Mouse (Mus musculus) heart, embryonic 13.5 days (tissue): ENCODE results near the gene Slc6a12. TPM values are rescaled to one million over a fixed set of nuclear protein-coding genes. Genes with fewer than 3 reads are reported as not detected.
A peak's percentile ranks its signal among the peaks of the same experiment; 100 is the strongest.

ENCODE experiments used
- ATAC-seq: fragments of 200-750 bp; cut with Nextera tagmentation; 2 replicates; pipeline ENCODE4 v1.8.0; 2017; ENCODE audit warnings: moderate TSS enrichment; ENCODE audit not compliant: insufficient number of reproducible peaks, low FRiP score, low TSS enrichment; ENCODE audit errors: extremely low read depth
- H3K27ac ChIP-seq: fragments of 300-500 bp; sonication (generic); replicated peaks from 2 replicates; pipeline ENCODE4 v1.5.1; 2015; ENCODE audit warnings: moderate library complexity, mild to moderate bottlenecking, inconsistent platforms
- H3K27me3 ChIP-seq: fragments of 300-500 bp; sonication (generic); replicated peaks from 2 replicates; pipeline ENCODE4 v1.6.1; 2015; ENCODE audit warnings: mild to moderate bottlenecking, inconsistent platforms
- H3K36me3 ChIP-seq: fragments of 300-500 bp; sonication (generic); 2 replicates; pipeline ENCODE4 v1.6.1; 2015; ENCODE audit warnings: mild to moderate bottlenecking, inconsistent platforms
- H3K4me1 ChIP-seq: fragments of 300-500 bp; sonication (generic); 2 replicates; pipeline ENCODE4 v1.6.1; 2015; ENCODE audit warnings: inconsistent platforms
- H3K4me2 ChIP-seq: fragments of 300-500 bp; sonication (generic); 2 replicates; pipeline ENCODE4 v1.6.1; 2015; ENCODE audit warnings: inconsistent platforms, mild to moderate bottlenecking, moderate library complexity
- H3K4me3 ChIP-seq: fragments of 300-500 bp; sonication (generic); 2 replicates; pipeline ENCODE4 v1.5.1; 2015; ENCODE audit warnings: moderate library complexity, mild to moderate bottlenecking, inconsistent platforms
- H3K9ac ChIP-seq: fragments of 300-500 bp; sonication (generic); 2 replicates; pipeline ENCODE4 v1.6.1; 2015; ENCODE audit warnings: inconsistent platforms, mild to moderate bottlenecking, moderate library complexity
- H3K9me3 ChIP-seq: fragments of 300-500 bp; sonication (generic); 2 replicates; pipeline ENCODE4 v1.6.1; 2016; ENCODE audit warnings: inconsistent platforms
- WGBS: fragments of 180-500 bp; shearing (Covaris S2); methylation state at CpG from one replicate; pipeline ENCODE4 v1.1.7; 2015; ENCODE audit warnings: mixed read lengths; 5-methylcytosine and 5-hydroxymethylcytosine counted together
- polyA plus RNA-seq: library from polyadenylated mRNA; unstranded; fragments of >200 nt; fragmentation: Nextera tagmentation; extraction: Ambion mirVana; gene quantifications from 2 replicates; pipeline ENCODE4 v1.2.1, GENCODE M21; 2015

Gene Slc6a12
- 0.37 TPM in 1 of 2 replicates, not detected in the other for polyA plus RNA-seq

- Histone ChIP-seq H3K4me1 (no peaks in the 10 kb centered on the region), H3K9me3 (no peaks in the 10 kb centered on the region), H3K9ac (no peak within 1 kb of the TSS), H3K4me2 (no peak within 1 kb of the TSS), H3K27ac (no peak within 1 kb of the TSS), H3K4me3 (no peak within 1 kb of the TSS), H3K27me3 (peaks cover 52% of the 10 kb centered on the region), H3K36me3 (no peaks in the 10 kb centered on the region)
- no peak for ATAC-seq
- WGBS, result 69% methylated on average over 15 of the region's 15 CpGs
These were observed at the start of gene Slc6a12 for GRCm38 (mm10) chr6:121343026-121343770. TSS of gene Slc6a12 (plus strand) at chr6:121343076.

GRCm38 (mm10) chr6:121299317-121299716 lies 43.6 kb upstream of the Slc6a12 start:
- H3K9ac ChIP-seq, result no peak overlapping the region
- ATAC-seq, result no peak
- no peak overlapping the region for H3K4me3 ChIP-seq
- H3K9me3 ChIP-seq, result no peaks in the 10 kb centered on the region
- H3K4me1 ChIP-seq, result peaks cover 26% of the 10 kb centered on the region
- 41% methylated on average over 7 of the region's 7 CpGs for WGBS
- H3K27me3 ChIP-seq, result peaks cover 5% of the 10 kb centered on the region; the same call in 1 of the 2 replicates
- H3K27ac ChIP-seq, result 0 out of 2 replicates have a peak overlapping the region, but pooled peaks have one; percentile 34
- H3K4me2 ChIP-seq, result peak overlapping the region; percentile 63
- no peaks in the 10 kb centered on the region for H3K36me3 ChIP-seq

- H3K36me3 ChIP-seq, result no peaks in the 10 kb centered on the region
- peak within 1 kb of the TSS; percentile 20; the same call in 1 of the 2 replicates for H3K9ac ChIP-seq
- peak within 1 kb of the TSS; percentile 63 for H3K4me2 ChIP-seq
- H3K27ac ChIP-seq, result peak within 1 kb of the TSS; percentile 34; the same call in 1 of the 2 replicates
- peak; percentile 34; the same call in 1 of the 2 replicates for ATAC-seq
- H3K27me3 ChIP-seq, result peaks cover 5% of the 10 kb centered on the region; the same call in 1 of the 2 replicates
- H3K4me3 ChIP-seq, result peak within 1 kb of the TSS; percentile 37
- H3K9me3 ChIP-seq, result no peaks in the 10 kb centered on the region
- WGBS, result 0% methylated on average over 11 of the region's 11 CpGs
- peaks cover 26% of the 10 kb centered on the region for H3K4me1 ChIP-seq
These were observed 42.9 kb upstream of the Slc6a12 start, which contains the start of gene Slc6a13 for GRCm38 (mm10) chr6:121299954-121300353. TSS of gene Slc6a13 (plus strand) at chr6:121300227.

- Histone ChIP-seq H3K27me3 (peaks cover 5% of the 10 kb centered on the region; the same call in 1 of the 2 replicates), H3K9me3 (no peaks in the 10 kb centered on the region), H3K36me3 (no peaks in the 10 kb centered on the region), H3K4me1 (peaks cover 26% of the 10 kb centered on the region), H3K4me2 (peak overlapping the region; percentile 63), H3K27ac (peak overlapping the region; percentile 26; the same call in 1 of the 2 replicates), H3K9ac (peak overlapping the region; percentile 20; the same call in 1 of the 2 replicates), H3K4me3 (peak overlapping the region; percentile 37)
- WGBS, result 40% methylated on average over 9 of the region's 9 CpGs
- no peak for ATAC-seq
These were observed 42.4 kb upstream of the Slc6a12 start for GRCm38 (mm10) chr6:121300504-121300903.

GRCm38 (mm10) chr6:121303466-121304220 lies 39.2 kb upstream of the Slc6a12 start:
- Histone ChIP-seq H3K27ac (no peak overlapping the region), H3K4me1 (peaks cover 21% of the 10 kb centered on the region), H3K27me3 (peaks cover 2% of the 10 kb centered on the region; the same call in 1 of the 2 replicates), H3K4me3 (no peak overlapping the region), H3K9ac (no peak overlapping the region), H3K36me3 (no peaks in the 10 kb centered on the region), H3K4me2 (no peak overlapping the region), H3K9me3 (no peaks in the 10 kb centered on the region)
- WGBS, result 64% methylated on average over 10 of the region's 10 CpGs
- ATAC-seq, result no peak

- Histone ChIP-seq H3K9ac (no peak overlapping the region), H3K27me3 (no peaks in the 10 kb centered on the region), H3K4me1 (peaks cover 15% of the 10 kb centered on the region), H3K4me3 (no peak overlapping the region), H3K27ac (no peak overlapping the region), H3K36me3 (no peaks in the 10 kb centered on the region), H3K4me2 (no peak overlapping the region), H3K9me3 (no peaks in the 10 kb centered on the region)
- no peak for ATAC-seq
- WGBS, result 80% methylated on average over 9 of the region's 9 CpGs
These were observed 38.2 kb upstream of the Slc6a12 start for GRCm38 (mm10) chr6:121304630-121305029.

GRCm38 (mm10) chr6:121305571-121305970 lies 37.3 kb upstream of the Slc6a12 start:
- peaks cover 8% of the 10 kb centered on the region; the same call in 1 of the 2 replicates for H3K4me1 ChIP-seq
- no peak overlapping the region for H3K9ac ChIP-seq
- no peaks in the 10 kb centered on the region for H3K9me3 ChIP-seq
- H3K27ac ChIP-seq, result no peak overlapping the region
- no peak overlapping the region for H3K4me3 ChIP-seq
- H3K4me2 ChIP-seq, result no peak overlapping the region
- no peaks in the 10 kb centered on the region for H3K36me3 ChIP-seq
- no peak for ATAC-seq
- 81% methylated on average over 3 of the region's 3 CpGs for whole genome bisulfite sequencing
- no peaks in the 10 kb centered on the region for H3K27me3 ChIP-seq

- H3K4me3 ChIP-seq, result no peak overlapping the region
- H3K27ac ChIP-seq, result no peak overlapping the region
- no peak overlapping the region for H3K4me2 ChIP-seq
- H3K27me3 ChIP-seq, result no peaks in the 10 kb centered on the region
- no peaks in the 10 kb centered on the region for H3K4me1 ChIP-seq
- no peaks in the 10 kb centered on the region for H3K36me3 ChIP-seq
- no peak for ATAC-seq
- WGBS, result 74% methylated on average over 6 of the region's 6 CpGs
- no peaks in the 10 kb centered on the region for H3K9me3 ChIP-seq
- H3K9ac ChIP-seq, result no peak overlapping the region
These were observed 31.9 kb upstream of the Slc6a12 start for GRCm38 (mm10) chr6:121310984-121311383.

GRCm38 (mm10) chr6:121319099-121319498 lies 23.8 kb upstream of the Slc6a12 start:
- no peaks in the 10 kb centered on the region for H3K4me1 ChIP-seq
- H3K9me3 ChIP-seq, result no peaks in the 10 kb centered on the region
- H3K36me3 ChIP-seq, result no peaks in the 10 kb centered on the region
- no peaks in the 10 kb centered on the region for H3K27me3 ChIP-seq
- H3K4me3 ChIP-seq, result no peak overlapping the region
- 55% methylated on average over 6 of the region's 6 CpGs for WGBS
- H3K27ac ChIP-seq, result no peak overlapping the region
- no peak overlapping the region for H3K9ac ChIP-seq
- no peak overlapping the region for H3K4me2 ChIP-seq
- no peak for ATAC-seq

GRCm38 (mm10) chr6:121322381-121323110 lies 20.3 kb upstream of the Slc6a12 start:
- Histone ChIP-seq H3K27ac (no peak overlapping the region), H3K9ac (no peak overlapping the region), H3K4me3 (no peak overlapping the region), H3K27me3 (no peaks in the 10 kb centered on the region), H3K36me3 (no peaks in the 10 kb centered on the region), H3K4me1 (peaks cover 20% of the 10 kb centered on the region), H3K9me3 (no peaks in the 10 kb centered on the region), H3K4me2 (no peak overlapping the region)
- WGBS, result 79% methylated on average over 9 of the region's 9 CpGs
- ATAC-seq, result no peak

GRCm38 (mm10) chr6:121325298-121325697 lies 17.6 kb upstream of the Slc6a12 start:
- H3K4me3 ChIP-seq, result no peak overlapping the region
- ATAC-seq, result no peak
- peaks cover 26% of the 10 kb centered on the region for H3K4me1 ChIP-seq
- H3K9ac ChIP-seq, result no peak overlapping the region
- no peaks in the 10 kb centered on the region for H3K27me3 ChIP-seq
- no peak overlapping the region for H3K4me2 ChIP-seq
- WGBS, result 82% methylated on average over 3 of the region's 3 CpGs
- H3K27ac ChIP-seq, result no peak overlapping the region
- no peaks in the 10 kb centered on the region for H3K36me3 ChIP-seq
- H3K9me3 ChIP-seq, result no peaks in the 10 kb centered on the region
